Mouse (Mus musculus) neural tube, embryonic 12.5 days (tissue): ENCODE results near the gene Plpp6. TPM values are rescaled to one million over a fixed set of nuclear protein-coding genes. Genes with fewer than 3 reads are reported as not detected.
"Not testable (repeated sequence)": the region's sequence is repeated elsewhere in the genome, so short reads cannot be mapped to it uniquely, and the experiment has no call there.

ENCODE experiments used
- ATAC-seq: fragments of 200-750 bp; cut with Nextera tagmentation; 2 replicates; pipeline ENCODE4 v1.8.0; 2017; ENCODE audit warnings: low read depth, mild to moderate bottlenecking, moderate TSS enrichment, moderate library complexity; ENCODE audit not compliant: low FRiP score
- H3K27ac ChIP-seq: fragments of 300-500 bp; sonication (generic); 2 replicates; pipeline ENCODE4 v1.5.1; 2016
- H3K27me3 ChIP-seq: fragments of 300-500 bp; sonication (generic); replicated peaks from 2 replicates; pipeline ENCODE4 v1.6.1; 2016; ENCODE audit warnings: mild to moderate bottlenecking
- H3K36me3 ChIP-seq: fragments of 300-500 bp; sonication (generic); 2 replicates; pipeline ENCODE4 v1.6.1; 2016; ENCODE audit warnings: mild to moderate bottlenecking
- H3K4me1 ChIP-seq: fragments of 300-500 bp; sonication (generic); 2 replicates; pipeline ENCODE4 v1.6.1; 2016
- H3K4me2 ChIP-seq: fragments of 300-500 bp; sonication (generic); replicated peaks from 2 replicates; pipeline ENCODE4 v1.6.1; 2016; ENCODE audit warnings: mild to moderate bottlenecking
- H3K4me3 ChIP-seq: fragments of 300-500 bp; sonication (generic); 2 replicates; pipeline ENCODE4 v1.5.1; 2016
- H3K9ac ChIP-seq: fragments of 300-500 bp; sonication (generic); 2 replicates; pipeline ENCODE4 v1.6.1; 2016; ENCODE audit warnings: mild to moderate bottlenecking
- H3K9me3 ChIP-seq: fragments of 300-500 bp; sonication (generic); 2 replicates; pipeline ENCODE4 v1.6.1; 2016; ENCODE audit warnings: mild to moderate bottlenecking
- WGBS: fragments of 180-500 bp; shearing (Covaris S2); methylation state at CpG from one replicate; pipeline ENCODE4 v1.1.7; 2016; 5-methylcytosine and 5-hydroxymethylcytosine counted together
- polyA plus RNA-seq: library from polyadenylated mRNA; unstranded; fragments of >200 nt; fragmentation: Nextera tagmentation; extraction: Ambion mirVana; gene quantifications from 2 replicates; pipeline ENCODE4 v1.2.1, GENCODE M21; 2016

Gene Plpp6
- polyA plus RNA-seq, 1 experiment from 2014 or later = 10.7 TPM

GRCm38 (mm10) chr19:28990194-28990589 lies 26.4 kb downstream of the Plpp6 start, which contains the start of gene Cdc37l1:
Gene Cdc37l1, plus strand, starts transcription at chr19:28990352.
- Histone ChIP-seq H3K4me1 (peaks cover 7% of the 10 kb centered on the region), H3K27ac (peak within 1 kb of the TSS; percentile 75), H3K9ac (peak within 1 kb of the TSS; percentile 88), H3K9me3 (no peaks in the 10 kb centered on the region), H3K4me2 (peak within 1 kb of the TSS; percentile 77), H3K4me3 (peak within 1 kb of the TSS; percentile 90), H3K27me3 (no peaks in the 10 kb centered on the region), H3K36me3 (peaks cover 11% of the 10 kb centered on the region)
- WGBS = under 1% methylated on average over 37 of the region's 37 CpGs
- peak; percentile 98 for ATAC-seq

DNA sequence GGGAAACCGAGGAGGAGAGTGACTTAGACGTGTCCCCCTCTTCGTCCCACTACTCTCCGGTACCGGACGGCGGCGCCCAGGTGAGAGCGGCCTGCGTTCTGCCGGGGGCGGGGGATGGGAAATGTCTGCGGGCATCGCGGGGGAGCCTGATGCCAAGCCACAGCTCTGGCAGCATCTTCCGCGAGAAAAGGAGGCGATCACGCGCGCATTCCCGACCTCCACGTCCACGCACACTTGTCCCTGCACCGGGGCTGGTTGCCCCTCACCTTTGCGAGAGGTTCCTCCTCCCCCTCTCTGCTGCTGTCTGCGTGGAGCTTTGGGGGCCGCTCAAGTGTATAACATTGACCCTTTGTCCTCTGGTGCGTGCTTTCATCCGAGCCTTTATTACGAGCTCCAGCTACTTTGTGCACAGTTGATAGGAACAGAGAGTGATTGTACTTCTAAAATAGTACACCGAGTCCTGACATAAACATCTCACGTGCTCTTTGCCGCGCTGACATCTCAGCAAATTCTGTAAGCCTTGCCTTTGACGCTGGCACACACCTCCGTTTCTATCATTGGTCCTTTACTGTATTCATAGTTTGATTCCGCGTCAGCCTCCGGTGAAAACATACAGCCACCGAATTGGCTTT lies 27.0 kb downstream of the Plpp6 start:
- peak overlapping the region; percentile 90 for H3K4me3 ChIP-seq
- no peaks in the 10 kb centered on the region for H3K9me3 ChIP-seq
- H3K4me1 ChIP-seq = peaks cover 7% of the 10 kb centered on the region
- WGBS = 1% methylated on average over 41 of the region's 41 CpGs
- H3K9ac ChIP-seq = peak overlapping the region; percentile 88
- H3K27ac ChIP-seq = peak overlapping the region; percentile 75
- peak overlapping the region; percentile 77 for H3K4me2 ChIP-seq
- no peaks in the 10 kb centered on the region for H3K27me3 ChIP-seq
- H3K36me3 ChIP-seq = peaks cover 16% of the 10 kb centered on the region
- ATAC-seq = peak; percentile 67

DNA sequence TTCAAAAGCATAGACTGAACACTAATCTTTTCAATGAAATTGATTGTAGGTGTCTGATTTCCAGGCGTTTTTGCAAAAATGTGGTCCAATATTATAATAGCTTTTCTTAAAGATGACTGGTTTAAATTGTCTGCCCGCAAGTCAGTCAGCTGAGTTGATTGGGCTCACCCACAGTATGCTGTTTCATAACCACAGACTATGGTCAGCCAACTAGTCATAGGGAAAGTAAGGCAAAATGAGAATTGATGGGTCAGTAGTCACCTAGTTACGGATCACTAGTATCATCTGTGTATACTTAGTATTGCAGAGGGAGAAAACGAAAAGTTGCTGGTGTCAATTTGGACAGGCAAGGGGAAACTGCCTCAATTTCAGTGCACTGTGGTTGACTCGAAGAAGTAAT lies 27.6 kb downstream of the Plpp6 start:
- WGBS = 70% methylated on average over 5 of the region's 5 CpGs
- no peak for ATAC-seq
- H3K27ac ChIP-seq = no peak overlapping the region

GRCm38 (mm10) chr19:28994870-28995269 lies 31.1 kb downstream of the Plpp6 start:
- no peak for ATAC-seq
- Histone ChIP-seq H3K27me3 (no peaks in the 10 kb centered on the region), H3K9me3 (no peaks in the 10 kb centered on the region), H3K27ac (no peak overlapping the region), H3K4me2 (no peak overlapping the region), H3K4me3 (no peak overlapping the region), H3K9ac (no peak overlapping the region), H3K4me1 (peaks cover 7% of the 10 kb centered on the region), H3K36me3 (peaks cover 32% of the 10 kb centered on the region)
- WGBS = 76% methylated on average over 7 of the region's 7 CpGs

More for the DNA sequence above, 27.6 kb downstream of the Plpp6 start:
- H3K4me2 ChIP-seq = peak overlapping the region; percentile 77
- peaks cover 7% of the 10 kb centered on the region for H3K4me1 ChIP-seq
- H3K9me3 ChIP-seq = no peaks in the 10 kb centered on the region
- peak overlapping the region; percentile 90 for H3K4me3 ChIP-seq
- peaks cover 22% of the 10 kb centered on the region for H3K36me3 ChIP-seq
- no peak overlapping the region for H3K9ac ChIP-seq
- no peaks in the 10 kb centered on the region for H3K27me3 ChIP-seq

DNA sequence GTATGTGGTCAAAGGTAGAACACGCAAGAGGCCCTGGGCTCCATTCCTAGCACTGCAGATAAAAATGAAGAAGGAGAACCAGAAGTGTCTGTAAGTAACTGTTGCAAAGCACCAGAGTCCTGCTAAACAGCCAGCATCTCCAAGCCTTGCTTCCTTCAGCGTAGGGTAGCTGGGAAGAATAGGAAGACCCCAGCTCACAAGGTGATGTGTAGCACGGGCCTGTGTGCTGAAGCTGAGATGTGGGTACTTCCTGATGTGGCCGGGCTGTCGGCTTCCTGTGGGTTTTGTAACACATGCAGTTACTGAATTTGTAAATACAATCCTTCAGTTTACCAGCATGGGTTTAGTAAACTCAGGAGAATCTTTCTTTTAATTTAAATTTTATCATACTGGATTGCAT lies 31.6 kb downstream of the Plpp6 start:
- no peaks in the 10 kb centered on the region for H3K27me3 ChIP-seq
- H3K27ac ChIP-seq = no peak overlapping the region
- no peak overlapping the region for H3K9ac ChIP-seq
- no peak overlapping the region for H3K4me2 ChIP-seq
- H3K4me1 ChIP-seq = peaks cover 7% of the 10 kb centered on the region
- no peaks in the 10 kb centered on the region for H3K9me3 ChIP-seq
- H3K36me3 ChIP-seq = peaks cover 37% of the 10 kb centered on the region
- ATAC-seq = no peak
- WGBS = 95% methylated on average over 5 of the region's 5 CpGs
- H3K4me3 ChIP-seq = no peak overlapping the region

DNA sequence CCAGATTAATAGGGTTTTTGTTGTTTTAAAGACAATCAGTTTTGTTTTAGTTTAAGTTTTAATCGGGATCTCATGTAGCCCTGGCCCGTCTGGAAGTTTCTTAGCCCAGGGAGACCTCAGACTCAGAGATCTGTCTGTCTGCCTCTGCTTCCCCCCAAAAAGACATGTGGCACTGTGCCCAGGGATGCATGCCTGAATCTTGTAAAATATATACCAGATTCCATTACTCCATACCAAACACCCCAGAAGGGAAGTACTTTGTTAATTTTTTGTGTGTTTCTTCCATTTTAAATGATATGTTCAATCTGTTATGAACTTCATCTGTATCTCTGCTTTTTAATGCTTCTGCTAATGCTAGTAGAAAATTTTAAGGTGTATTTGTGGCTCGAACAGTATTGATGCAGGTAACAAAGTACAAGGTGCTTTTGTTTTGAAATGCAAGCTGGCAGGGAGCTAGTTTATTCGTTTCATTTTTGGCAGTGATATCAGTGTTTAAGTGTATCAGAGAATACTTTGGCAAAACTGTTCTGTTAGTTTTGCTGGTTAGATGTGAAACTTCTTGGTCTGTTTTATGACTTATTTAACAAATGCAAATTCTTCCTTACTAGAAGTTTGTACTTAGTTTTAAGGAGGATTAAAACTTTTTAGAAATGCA lies 34.4 kb downstream of the Plpp6 start:
- no peaks in the 10 kb centered on the region for H3K9me3 ChIP-seq
- H3K27ac ChIP-seq = no peak overlapping the region
- no peaks in the 10 kb centered on the region for H3K27me3 ChIP-seq
- no peak overlapping the region for H3K4me2 ChIP-seq
- ATAC-seq = no peak
- 96% methylated on average over 4 of the region's 4 CpGs for WGBS
- H3K36me3 ChIP-seq = peaks cover 55% of the 10 kb centered on the region
- no peak overlapping the region for H3K9ac ChIP-seq
- H3K4me1 ChIP-seq = no peaks in the 10 kb centered on the region
- no peak overlapping the region for H3K4me3 ChIP-seq

GRCm38 (mm10) chr19:29000321-29000720 lies 36.6 kb downstream of the Plpp6 start:
- not testable (repeated sequence) for H3K9ac ChIP-seq, ATAC-seq, H3K4me3 ChIP-seq, H3K27ac ChIP-seq, H3K4me1 ChIP-seq, H3K4me2 ChIP-seq, H3K27me3 ChIP-seq, H3K9me3 ChIP-seq
- WGBS = 97% methylated on average over 16 of the region's 16 CpGs
- H3K36me3 ChIP-seq = peaks cover 46% of the 10 kb centered on the region

GRCm38 (mm10) chr19:29008069-29008706 lies 44.4 kb downstream of the Plpp6 start:
- no peaks in the 10 kb centered on the region for H3K4me1 ChIP-seq
- H3K27me3 ChIP-seq = no peaks in the 10 kb centered on the region
- no peak for ATAC-seq
- no peaks in the 10 kb centered on the region for H3K9me3 ChIP-seq
- H3K36me3 ChIP-seq = peaks cover 51% of the 10 kb centered on the region
- no peak overlapping the region for H3K4me3 ChIP-seq
- no peak overlapping the region for H3K9ac ChIP-seq
- no peak overlapping the region for H3K27ac ChIP-seq
- WGBS = 88% methylated on average over 3 of the region's 3 CpGs
- no peak overlapping the region for H3K4me2 ChIP-seq

- ATAC-seq = no peak
- H3K4me3 ChIP-seq = no peak overlapping the region
- H3K4me1 ChIP-seq = no peaks in the 10 kb centered on the region
- H3K27me3 ChIP-seq = no peaks in the 10 kb centered on the region
- H3K4me2 ChIP-seq = no peak overlapping the region
- no peak overlapping the region for H3K27ac ChIP-seq
- H3K9me3 ChIP-seq = no peaks in the 10 kb centered on the region
- WGBS = 96% methylated on average over 11 of the region's 11 CpGs
- H3K36me3 ChIP-seq = peaks cover 56% of the 10 kb centered on the region
- no peak overlapping the region for H3K9ac ChIP-seq
Observed at GRCm38 (mm10) chr19:29009046-29009445, 45.3 kb downstream of the Plpp6 start.

GRCm38 (mm10) chr19:29011355-29011990 lies 47.7 kb downstream of the Plpp6 start:
- no peak for ATAC-seq
- Histone ChIP-seq H3K4me1 (no peaks in the 10 kb centered on the region), H3K9me3 (no peaks in the 10 kb centered on the region), H3K4me3 (no peak overlapping the region), H3K4me2 (no peak overlapping the region), H3K36me3 (peaks cover 63% of the 10 kb centered on the region), H3K9ac (no peak overlapping the region), H3K27ac (no peak overlapping the region), H3K27me3 (no peaks in the 10 kb centered on the region)
- 91% methylated on average over 12 of the region's 12 CpGs for WGBS

- Histone ChIP-seq H3K27ac (no peak overlapping the region), H3K4me3 (no peak overlapping the region), H3K4me2 (no peak overlapping the region), H3K36me3 (peaks cover 53% of the 10 kb centered on the region), H3K9ac (no peak overlapping the region), H3K27me3 (no peaks in the 10 kb centered on the region), H3K9me3 (no peaks in the 10 kb centered on the region), H3K4me1 (no peaks in the 10 kb centered on the region)
- no peak for ATAC-seq
- 72% methylated on average over 5 of the region's 5 CpGs for WGBS
Observed at GRCm38 (mm10) chr19:29014466-29015055, 50.8 kb downstream of the Plpp6 start.
